In genomic region chr4:128272501-128272900, GRCm38 (mm10) we compare ENCODE assay signal across 19 mouse cellular contexts. TPM values are rescaled to one million over a fixed set of nuclear protein-coding genes. Genes with fewer than 3 reads are reported as not detected.
DNase-seq lines count a peak whose midpoint lies in the region; ATAC-seq and TF ChIP-seq lines count a peak whose summit lies in the region.
"Had no signal": no experiment of that assay in that cellular context is flagged by ENCODE, and none has a peak within 500 bp of the region (broad histone marks: within the 10 kb centered on the region; RNA-seq: fewer than 3 reads in every experiment).

No protein-coding gene starts in this region.

- no peaks in the 10 kb centered on the region for H3K27me3 ChIP-seq in midbrain, embryonic 14.5 days (ENCODE audit: control insufficient read depth, insufficient read depth, low read length)
- H3K27me3 ChIP-seq in midbrain, embryonic 11.5 days (ENCODE audit: control insufficient read depth, insufficient read depth, low read length): no peaks in the 10 kb centered on the region
- H3K27me3 ChIP-seq in midbrain, postnatal 0 days (ENCODE audit: insufficient read depth, low read length): no peaks in the 10 kb centered on the region
- H3K27me3 ChIP-seq: embryonic facial prominence, embryonic 15.5 days; forebrain, embryonic 15.5 days; limb, embryonic 12.5 days had no signal

- no peak overlapping the region for H3K27ac ChIP-seq in midbrain, embryonic 14.5 days (replicated peaks; ENCODE audit: low read depth, low read length)
- H3K27ac ChIP-seq in midbrain, embryonic 11.5 days (ENCODE audit: low read depth, low read length): no peak overlapping the region
- no peak overlapping the region for H3K27ac ChIP-seq in midbrain, postnatal 0 days (ENCODE audit: low read depth, low read length)
- H3K27ac ChIP-seq: embryonic facial prominence, embryonic 15.5 days; forebrain, embryonic 15.5 days; heart, embryonic 13.5 days; limb, embryonic 12.5 days had no signal

- no peak for TF ChIP-seq CTCF in midbrain, postnatal 0 days (IDR thresholded peaks at IDR 0.05)

- no peaks in the 10 kb centered on the region for H3K9me3 ChIP-seq in midbrain, embryonic 14.5 days (ENCODE audit: control insufficient read depth, low read length)
- H3K9me3 ChIP-seq in midbrain, embryonic 11.5 days (ENCODE audit: control insufficient read depth, low read length): no peaks in the 10 kb centered on the region
- no peaks in the 10 kb centered on the region for H3K9me3 ChIP-seq in midbrain, postnatal 0 days (ENCODE audit: low read length)
- H3K9me3 ChIP-seq: embryonic facial prominence, embryonic 15.5 days; forebrain, embryonic 15.5 days; heart, embryonic 13.5 days; limb, embryonic 12.5 days had no signal

- WGBS in midbrain, embryonic 14.5 days: 66% methylated on average over 6 of the region's 6 CpGs
- 76% methylated on average over 6 of the region's 6 CpGs for WGBS in midbrain, embryonic 11.5 days
- 57% methylated on average over 6 of the region's 6 CpGs for WGBS in midbrain, postnatal 0 days

- no peak overlapping the region for H3K4me2 ChIP-seq in midbrain, embryonic 14.5 days (ENCODE audit: low read length)
- no peak overlapping the region for H3K4me2 ChIP-seq in midbrain, embryonic 11.5 days
- no peak overlapping the region for H3K4me2 ChIP-seq in midbrain, postnatal 0 days (ENCODE audit: low read depth, low read length, poor library complexity, severe bottlenecking)
- H3K4me2 ChIP-seq: embryonic facial prominence, embryonic 15.5 days; forebrain, embryonic 15.5 days; heart, embryonic 13.5 days; limb, embryonic 12.5 days had no signal

- peak; percentile 45 for DNase-seq in gastrocnemius, adult 18-20 months (ENCODE audit: low spot score)
- DNase-seq in gastrocnemius, postnatal 4 days (ENCODE audit: low spot score in 2 of 2): no peak
- peak; percentile 23 for DNase-seq in midbrain, embryonic 14.5 days
- no peak for DNase-seq in midbrain, embryonic 11.5 days (ENCODE audit: low spot score, missing footprints)
- peak; percentile 60 to 68 for DNase-seq in cerebellum, postnatal 25 days
- DNase-seq in midbrain, postnatal 0 days (ENCODE audit: low spot score): peak; percentile 65
- DNase-seq in urinary bladder, postnatal 4 days (ENCODE audit: low spot score in 2 of 2): no peak
- no peak for DNase-seq in lung, postnatal 25 days (ENCODE audit: low spot score)
- DNase-seq: adrenal gland, postnatal 14 days; layer of hippocampus, adult 9-11 months; lung, adult 18-20 months; thymus, postnatal 14 days had no signal

- H3K36me3 ChIP-seq in midbrain, embryonic 14.5 days (ENCODE audit: control insufficient read depth, insufficient read depth, low read length): peaks cover 2% of the 10 kb centered on the region; the same call in 1 of the 2 replicates
- no peaks in the 10 kb centered on the region for H3K36me3 ChIP-seq in midbrain, embryonic 11.5 days (ENCODE audit: control insufficient read depth, insufficient read depth, low read length)
- no peaks in the 10 kb centered on the region for H3K36me3 ChIP-seq in midbrain, postnatal 0 days (ENCODE audit: insufficient read depth, low read length)
- H3K36me3 ChIP-seq: embryonic facial prominence, embryonic 15.5 days; forebrain, embryonic 15.5 days; heart, embryonic 13.5 days; limb, embryonic 12.5 days had no signal

- 0 out of 2 replicates have a peak, but pooled peaks cover 6% of the 10 kb centered on the region for H3K4me1 ChIP-seq in midbrain, embryonic 14.5 days (ENCODE audit: control insufficient read depth, insufficient read depth, low read length)
- no peaks in the 10 kb centered on the region for H3K4me1 ChIP-seq in midbrain, embryonic 11.5 days (ENCODE audit: control insufficient read depth, insufficient read depth, low read length)
- peaks cover 6% of the 10 kb centered on the region; the same call in 1 of the 2 replicates for H3K4me1 ChIP-seq in midbrain, postnatal 0 days (ENCODE audit: insufficient read depth, low read length)

- no peak overlapping the region for H3K9ac ChIP-seq in midbrain, embryonic 14.5 days (replicated peaks; ENCODE audit: low read length)
- H3K9ac ChIP-seq in midbrain, embryonic 11.5 days (ENCODE audit: low read length): no peak overlapping the region
- no peak overlapping the region for H3K9ac ChIP-seq in midbrain, postnatal 0 days (replicated peaks; ENCODE audit: low read length, poor library complexity, severe bottlenecking)
- H3K9ac ChIP-seq: embryonic facial prominence, embryonic 15.5 days; forebrain, embryonic 15.5 days; heart, embryonic 13.5 days; limb, embryonic 12.5 days had no signal

- ATAC-seq in midbrain, embryonic 14.5 days (ENCODE audit: low FRiP score, low TSS enrichment): no peak
- ATAC-seq in midbrain, embryonic 11.5 days (ENCODE audit: low FRiP score): no peak
- ATAC-seq in midbrain, postnatal 0 days (ENCODE audit: low FRiP score): 0 out of 2 replicates have a peak, but pooled peaks have one; percentile 57
- ATAC-seq: forebrain, embryonic 15.5 days had no signal

- no peak overlapping the region for H3K4me3 ChIP-seq in midbrain, embryonic 14.5 days (replicated peaks; ENCODE audit: low read depth, low read length)
- H3K4me3 ChIP-seq in midbrain, embryonic 11.5 days (ENCODE audit: low read depth, low read length): no peak overlapping the region
- H3K4me3 ChIP-seq in midbrain, postnatal 0 days (ENCODE audit: low read depth, low read length): no peak overlapping the region
- H3K4me3 ChIP-seq: embryonic facial prominence, embryonic 15.5 days; forebrain, embryonic 15.5 days; heart, embryonic 13.5 days; limb, embryonic 12.5 days had no signal

RNA-seq across cellular contexts. Expression of gene Hmgb4, which starts 11.7 kb away (rescaled TPM):
- not detected for total RNA-seq in gastrocnemius, adult 18-20 months (2021)
- not detected for total RNA-seq in gastrocnemius, postnatal 4 days (2021)
- polyA plus RNA-seq in midbrain, embryonic 14.5 days (2014; fragmentation: Nextera tagmentation; extraction: Ambion mirVana): 0.31 TPM in 1 of 2 replicates, not detected in the other
- not detected in 2 replicates for polyA plus RNA-seq in midbrain, embryonic 11.5 days (2014; fragmentation: Nextera tagmentation; extraction: Ambion mirVana)
- not detected in 2 replicates for total RNA-seq in midbrain, postnatal 0 days (2014; rRNA removed)
- polyA plus RNA-seq in midbrain, postnatal 0 days (2015; fragmentation: Nextera tagmentation; extraction: Ambion mirVana): 0.23 TPM in 1 of 2 replicates, not detected in the other
- total RNA-seq: adrenal gland, postnatal 14 days; megakaryocyte-erythroid progenitor cell, adult 5-6 weeks had no signal
- polyA plus RNA-seq: embryonic facial prominence, embryonic 15.5 days; forebrain, embryonic 15.5 days; heart, embryonic 13.5 days; kidney, embryonic 16.5 days; limb, embryonic 12.5 days; neural tube, embryonic 14.5 days had no signal

Comparison
In these comparisons a context has a peak if more than half of its experiments do, and no peak if none do; other contexts are left out.
1. DNase-seq: peak in gastrocnemius, adult 18-20 months (single experiment), midbrain, embryonic 14.5 days (single experiment), cerebellum, postnatal 25 days (2 of 2) and midbrain, postnatal 0 days (single experiment); none in gastrocnemius, postnatal 4 days (0 of 2), midbrain, embryonic 11.5 days (single experiment), urinary bladder, postnatal 4 days (0 of 2) and lung, postnatal 25 days (single experiment).